Mouse (Mus musculus) lung, postnatal 36 days (tissue): ENCODE data around the gene 5031439G07Rik.

Source experiments
- DNase-seq: peaks from one replicate; pipeline ENCODE4 v3.0.0; 2022; ENCODE audit warnings: mixed read lengths

Gene 5031439G07Rik

DNA sequence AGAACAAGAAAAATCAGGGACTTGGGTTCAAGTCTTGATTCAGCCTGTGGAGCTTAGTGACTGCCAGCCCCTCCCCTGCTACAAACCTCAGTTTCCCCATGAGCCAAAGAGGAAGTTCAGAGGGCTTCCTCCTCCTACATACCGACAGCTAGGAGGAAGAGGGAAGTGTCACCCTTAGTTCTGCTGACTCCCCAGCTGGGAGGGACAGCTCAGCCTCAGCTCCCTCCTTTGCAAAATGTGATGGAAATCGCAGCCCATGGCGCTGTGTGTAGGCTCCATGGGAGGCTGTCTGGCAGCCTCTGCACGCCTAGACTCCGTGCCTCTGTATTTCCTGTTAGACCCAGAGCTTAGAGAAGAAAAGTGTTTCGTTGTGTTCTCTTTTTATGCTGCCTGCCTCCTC, 6.1 kb upstream of the 5031439G07Rik start:
- DNase-seq, result peak; percentile 23

DNA sequence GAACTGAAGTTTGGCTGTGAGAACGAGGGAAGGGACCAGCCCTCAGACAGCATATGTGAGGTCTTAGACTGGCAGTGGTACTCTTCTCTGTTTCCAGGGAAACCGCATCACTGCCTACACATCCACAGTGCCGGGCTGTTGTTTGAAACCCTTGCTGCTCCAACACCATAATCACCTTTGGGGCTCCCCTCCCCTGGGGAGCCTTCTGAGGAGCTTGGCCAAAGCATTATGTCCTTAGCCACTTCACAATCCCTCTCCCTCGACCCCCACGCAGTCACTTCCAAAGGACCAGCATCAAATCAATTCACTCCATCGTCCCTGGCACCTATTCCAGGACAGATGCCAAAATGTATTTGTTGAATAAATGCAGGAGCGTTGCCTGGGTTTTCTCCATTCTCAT, 1.4 kb upstream of the 5031439G07Rik start:
- DNase-seq, result no peak

DNA sequence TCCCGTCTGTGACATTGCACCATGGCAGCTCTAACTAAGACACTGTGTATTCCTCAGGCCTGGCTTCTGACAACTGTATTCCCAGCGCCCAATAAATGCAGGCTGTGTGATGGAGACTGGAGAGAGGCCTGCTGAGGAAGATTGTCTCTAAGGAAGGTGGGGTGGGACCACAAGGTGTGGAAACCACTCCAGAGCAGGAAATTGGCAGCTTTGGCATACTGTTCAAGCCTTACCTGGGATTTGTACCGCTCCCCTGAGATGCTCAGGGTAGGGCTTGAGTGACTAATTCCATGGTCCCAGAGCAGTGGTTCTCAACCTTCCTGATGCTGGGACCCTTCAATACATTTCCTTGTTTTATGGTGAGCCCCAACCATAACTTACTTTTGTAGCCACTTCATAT, 747 bp upstream of the 5031439G07Rik start:
- no peak for DNase-seq

DNA sequence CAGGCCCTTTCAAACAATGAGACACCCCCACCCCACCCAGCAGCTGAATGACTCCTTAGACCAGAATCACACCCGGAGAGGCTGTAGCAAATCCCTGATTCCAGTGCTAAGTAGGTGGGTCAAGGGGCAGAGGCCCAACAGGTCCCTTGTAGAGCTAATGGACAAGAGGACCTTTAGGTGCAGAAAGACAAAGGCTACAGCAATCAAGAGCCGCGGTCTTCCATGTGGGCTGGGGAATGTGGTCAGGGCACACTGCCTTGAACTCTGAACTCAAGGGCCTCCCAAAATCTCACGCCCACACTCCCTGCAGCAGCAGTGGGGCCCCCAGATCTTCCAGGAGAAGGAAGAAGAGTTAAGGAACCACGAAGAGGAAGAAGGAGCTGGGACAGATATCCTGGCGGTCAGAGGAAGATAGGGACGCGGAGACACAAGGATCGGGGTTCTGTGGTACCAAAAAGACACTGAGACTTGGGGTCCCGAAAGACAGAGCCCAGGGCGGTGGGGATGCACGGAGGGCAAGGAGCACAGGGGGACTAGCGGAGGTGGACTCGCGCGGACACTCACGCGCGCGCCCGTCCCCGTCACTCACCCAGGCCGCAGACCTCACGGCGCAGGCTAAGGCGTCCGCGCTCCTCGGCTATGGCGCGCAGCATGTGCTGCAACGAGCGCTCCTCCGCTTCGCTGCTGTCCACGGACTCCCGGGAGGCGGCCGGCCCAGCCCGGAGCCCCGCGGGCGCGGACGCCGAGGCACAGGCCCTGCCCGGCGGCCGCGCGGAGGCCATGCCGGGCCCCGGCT, 1.1 kb downstream of the 5031439G07Rik start:
- peak; percentile 36 for DNase-seq

DNA sequence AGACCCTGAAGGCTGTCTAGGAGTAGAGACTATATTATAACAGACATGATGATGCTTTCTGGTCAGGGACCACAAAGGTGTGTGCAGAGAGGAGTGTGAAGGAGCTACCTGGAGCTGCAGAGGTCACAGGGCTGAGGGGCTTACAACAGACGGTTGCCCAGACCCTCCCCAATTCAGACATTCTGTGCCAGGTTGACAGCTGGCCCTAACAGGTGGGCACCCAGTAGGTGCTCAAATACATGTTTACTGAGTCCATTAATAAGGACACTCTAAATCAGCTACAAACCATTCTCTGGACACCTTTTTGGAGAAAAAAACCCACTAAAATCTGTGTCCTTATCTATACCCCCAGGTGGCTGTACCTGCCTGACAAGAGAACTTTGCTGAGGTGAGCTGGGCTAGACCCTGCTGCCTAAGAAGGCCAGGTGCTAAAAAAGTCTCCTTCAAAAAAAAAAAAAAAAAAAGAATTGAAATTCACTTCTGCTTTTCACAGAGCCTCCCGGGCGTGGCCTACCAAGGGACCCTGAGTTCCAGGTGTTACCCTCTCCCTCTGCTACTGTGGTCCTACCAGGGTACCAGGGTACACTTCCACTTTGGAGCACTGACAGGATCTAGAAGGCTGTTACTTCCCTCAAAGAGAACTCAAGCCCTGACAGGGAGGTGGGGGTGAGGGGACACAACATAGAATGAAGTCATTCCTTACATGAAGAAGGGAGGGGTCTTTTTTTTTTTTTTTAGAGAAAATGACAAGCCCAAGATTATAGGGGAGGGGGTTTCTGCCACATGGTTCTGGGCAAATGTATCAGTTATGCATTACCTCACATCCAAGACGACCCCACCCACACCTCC, 2.0 kb downstream of the 5031439G07Rik start:
- peak; percentile 39 for DNase-seq

DNA sequence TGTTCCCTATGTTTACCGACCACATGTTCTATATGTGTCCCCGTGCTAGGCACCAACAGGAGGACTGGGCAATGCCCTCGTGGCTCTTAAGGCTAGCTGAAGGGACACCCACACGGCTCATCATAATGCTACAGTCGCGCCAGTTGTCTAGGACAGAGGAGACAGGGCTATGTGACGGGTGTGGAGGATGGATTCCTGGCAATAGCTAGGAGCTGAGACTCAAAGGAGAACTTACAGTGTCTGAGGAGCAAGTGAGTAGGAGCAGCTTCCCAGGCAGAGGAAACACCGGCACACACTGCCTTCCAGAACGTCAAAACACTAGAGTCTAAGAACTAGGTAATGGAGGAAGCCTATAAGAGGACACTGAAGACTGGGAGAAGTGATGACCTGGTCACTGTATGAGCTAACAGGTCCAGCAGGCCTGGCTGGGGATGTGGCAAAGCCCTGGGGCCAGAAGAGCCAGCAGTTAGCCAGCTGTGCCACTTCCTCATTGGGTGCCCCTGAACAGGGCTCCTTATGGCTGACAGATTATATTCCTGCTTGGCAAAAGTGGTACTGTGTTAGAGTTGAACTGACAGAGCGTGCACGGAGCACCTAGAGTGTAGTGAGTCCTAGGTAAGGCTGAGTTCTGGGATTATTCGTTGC, 2.7 kb downstream of the 5031439G07Rik start:
- DNase-seq, result peak; percentile 34

DNA sequence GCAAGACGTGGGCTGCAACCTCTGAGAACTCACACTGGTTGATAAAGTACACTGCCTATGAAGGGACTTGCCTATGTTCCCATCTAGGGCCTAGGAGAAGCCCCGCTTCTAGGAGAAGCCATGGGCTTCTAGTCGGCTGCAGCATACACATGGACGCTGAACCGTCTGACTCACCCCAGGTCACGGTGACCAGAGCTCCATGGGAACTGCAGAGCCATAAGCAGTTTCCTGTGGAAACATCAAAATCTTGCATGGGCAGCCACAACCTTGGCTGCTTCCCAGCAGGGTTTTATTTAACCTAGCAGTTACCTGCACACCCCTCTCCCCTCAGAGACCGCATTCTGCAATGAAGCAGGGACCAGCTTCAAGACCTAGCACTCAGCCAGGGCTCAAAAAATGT, 4.6 kb downstream of the 5031439G07Rik start:
- no peak for DNase-seq

DNA sequence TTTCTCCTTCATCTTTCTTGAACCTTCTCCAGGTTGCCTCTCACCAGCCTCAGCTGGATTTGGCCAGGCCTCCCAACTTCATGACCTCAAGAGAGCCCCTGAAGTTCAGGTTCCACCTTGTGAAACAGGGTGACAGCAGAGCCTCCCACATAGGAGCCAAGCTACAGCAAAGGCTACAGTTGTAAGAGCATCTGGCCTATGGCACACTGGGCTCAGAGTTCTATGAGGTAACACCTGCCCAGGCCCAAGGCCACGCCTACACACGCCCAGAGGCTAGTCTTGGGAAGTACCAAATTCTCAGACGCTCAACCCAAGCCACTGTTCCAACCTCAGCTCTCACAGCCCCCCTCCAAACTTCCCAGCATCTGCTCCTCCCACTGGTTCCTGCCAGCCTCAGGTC, 5.5 kb downstream of the 5031439G07Rik start:
- peak; percentile 20 for DNase-seq

DNA sequence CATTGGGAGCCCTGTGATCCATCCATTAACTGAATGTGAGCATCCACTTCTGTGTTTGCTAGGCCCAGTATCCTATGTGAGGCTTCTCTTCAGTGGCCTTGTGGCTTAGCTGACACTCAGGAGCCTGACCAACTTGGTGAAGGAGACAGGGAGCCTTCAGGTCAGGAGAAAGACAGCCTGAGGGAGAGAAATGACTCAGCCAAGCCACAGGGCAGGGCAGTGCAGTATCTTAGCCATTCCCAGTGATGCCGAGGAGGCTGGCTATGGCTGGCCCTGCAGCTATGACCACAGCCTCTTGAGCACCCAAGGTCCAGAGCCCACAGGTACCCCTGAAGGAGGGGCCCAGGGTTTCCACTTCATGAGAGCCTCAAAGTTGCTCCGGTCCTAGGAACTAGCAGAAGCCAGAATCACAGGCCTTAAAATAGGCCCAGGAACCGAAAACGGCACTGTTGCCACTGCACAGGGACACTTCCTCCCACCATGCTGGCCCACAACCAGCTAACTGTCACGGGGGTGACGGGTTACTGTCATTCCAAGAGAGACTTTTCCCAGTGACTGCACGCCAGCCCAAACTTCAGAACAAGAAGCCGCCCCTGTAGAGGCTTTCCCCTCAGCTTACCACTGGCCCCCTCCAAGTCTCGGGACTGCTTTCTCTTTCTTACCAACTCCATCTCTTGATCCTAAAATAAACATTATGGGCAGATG, 6.6 kb downstream of the 5031439G07Rik start:
- peak; percentile 50 for DNase-seq

DNA sequence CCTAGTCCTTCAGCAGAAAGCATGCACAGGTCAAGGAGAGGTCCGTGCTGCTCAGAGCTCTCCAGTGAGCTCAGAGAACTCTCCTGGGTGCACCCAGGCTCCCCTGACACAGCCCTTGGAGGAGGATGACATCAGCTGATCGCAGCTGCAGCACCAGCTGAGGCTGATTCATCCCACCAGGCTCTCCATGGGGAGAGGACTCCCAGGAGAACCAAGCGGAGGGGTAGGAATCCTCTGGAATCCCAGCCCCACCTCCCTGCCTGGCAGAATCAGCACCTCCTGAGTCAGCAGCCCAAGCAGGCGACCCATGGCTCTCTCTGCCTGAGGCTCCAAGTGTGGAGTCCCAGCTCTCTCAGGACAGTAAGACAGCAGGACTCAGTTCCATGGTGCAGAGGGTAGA, 12.6 kb downstream of the 5031439G07Rik start:
- no peak for DNase-seq

DNA sequence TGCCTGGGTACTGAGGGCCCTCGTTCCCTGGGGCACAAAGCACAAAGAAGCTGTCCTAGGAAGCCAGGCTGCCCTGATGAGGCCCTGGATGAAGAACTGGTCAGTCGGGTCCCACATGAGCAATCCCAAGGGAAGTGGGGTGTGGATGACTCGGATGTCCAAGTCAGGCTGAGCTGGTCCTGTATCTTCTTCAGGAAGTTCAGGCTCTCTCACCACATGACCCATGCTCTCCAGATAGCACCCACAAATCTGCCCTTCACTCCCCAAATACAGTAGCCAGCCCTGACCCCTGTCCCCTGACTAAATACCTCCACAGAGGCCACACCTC, 14.8 kb downstream of the 5031439G07Rik start:
- DNase-seq, result no peak

DNA sequence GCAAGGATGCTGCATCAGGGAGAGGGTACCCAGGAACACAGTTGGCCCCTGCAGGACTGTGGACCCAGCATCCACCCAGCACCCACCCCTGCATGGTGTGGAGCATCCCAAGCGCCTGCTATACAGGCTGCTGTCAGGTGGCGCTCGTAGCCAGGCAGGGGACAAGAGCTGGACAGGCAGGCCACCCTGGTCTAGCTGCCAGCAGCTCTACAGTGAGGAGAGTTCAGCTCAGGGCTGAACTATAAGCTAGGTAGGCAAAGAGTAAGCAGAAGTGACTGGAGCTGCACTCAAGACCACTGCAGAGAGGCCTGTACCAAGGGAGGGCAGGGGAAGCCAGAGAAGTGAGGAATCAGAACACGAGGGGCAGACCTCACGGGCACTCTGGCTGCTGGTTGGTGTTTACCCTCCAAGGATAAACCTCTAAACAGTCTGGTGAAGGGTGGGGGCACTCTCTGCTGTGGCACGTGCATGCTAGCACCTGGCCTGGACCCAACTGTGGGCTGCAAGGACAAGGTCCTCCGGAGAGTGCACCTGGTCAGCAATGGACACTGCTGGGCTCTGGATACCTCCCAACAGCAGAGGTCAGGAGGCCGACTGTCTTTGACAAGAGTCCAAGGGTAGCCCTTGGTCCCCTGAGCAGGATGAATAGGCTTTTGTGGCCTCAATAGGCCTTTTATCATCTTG, 15.3 kb downstream of the 5031439G07Rik start:
- DNase-seq, result no peak

DNA sequence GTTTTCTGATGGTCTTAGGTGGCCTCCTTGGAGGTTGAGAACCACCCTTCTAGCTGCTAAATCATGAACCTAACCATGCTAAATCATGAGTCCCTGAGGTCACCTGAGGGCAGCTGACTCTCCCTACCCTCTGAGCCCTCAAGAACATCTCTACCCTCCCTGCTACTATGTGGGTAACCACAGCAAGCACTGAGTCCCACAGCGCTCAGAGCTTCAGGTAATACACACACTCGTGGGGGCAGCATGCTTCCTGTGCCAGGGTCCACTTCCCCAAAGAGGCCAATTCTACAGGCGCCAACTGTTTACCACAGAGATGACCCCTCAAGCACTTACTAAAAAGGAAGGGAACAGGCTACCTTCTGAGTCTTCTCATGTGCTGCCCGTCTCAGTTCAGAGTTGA, 19.8 kb downstream of the 5031439G07Rik start:
- DNase-seq, result no peak

DNA sequence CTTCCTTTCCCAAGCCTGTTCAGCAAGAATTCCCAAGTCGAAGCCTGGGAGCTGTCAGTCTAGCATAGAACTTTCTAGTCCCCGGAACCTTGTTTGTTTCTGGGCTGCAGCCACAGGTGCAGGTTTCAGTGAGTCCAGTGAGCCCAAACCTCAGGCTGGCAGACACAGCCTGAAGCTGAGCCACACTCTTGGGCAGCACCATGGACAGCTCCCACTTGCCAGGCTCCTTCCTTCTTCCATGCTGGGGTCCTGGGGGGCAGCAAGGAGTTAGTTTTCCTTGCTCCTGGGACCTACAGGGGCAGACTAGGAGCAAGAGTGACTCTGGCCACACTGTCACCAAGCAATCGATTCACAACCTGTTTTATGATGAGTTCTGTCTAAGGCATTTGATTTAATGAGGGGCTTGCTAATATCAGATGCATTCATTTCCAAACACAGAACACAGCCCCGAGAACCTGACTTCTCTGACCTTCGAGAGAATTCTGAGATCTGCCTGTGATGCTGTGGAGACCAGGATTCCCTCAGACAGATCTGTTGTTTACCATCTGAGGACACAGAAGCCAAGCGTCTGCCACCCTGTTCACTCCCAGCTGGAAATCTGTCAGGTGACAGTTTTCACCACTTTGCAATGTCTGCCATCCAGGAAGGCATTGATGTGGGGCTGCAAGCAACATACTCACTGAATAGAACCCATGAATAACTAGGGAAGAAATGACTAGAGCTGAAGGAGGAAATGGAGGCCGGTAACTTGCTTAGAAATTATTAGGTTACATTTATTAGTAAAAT, 22.6 kb downstream of the 5031439G07Rik start:
- peak; percentile 42 for DNase-seq

DNA sequence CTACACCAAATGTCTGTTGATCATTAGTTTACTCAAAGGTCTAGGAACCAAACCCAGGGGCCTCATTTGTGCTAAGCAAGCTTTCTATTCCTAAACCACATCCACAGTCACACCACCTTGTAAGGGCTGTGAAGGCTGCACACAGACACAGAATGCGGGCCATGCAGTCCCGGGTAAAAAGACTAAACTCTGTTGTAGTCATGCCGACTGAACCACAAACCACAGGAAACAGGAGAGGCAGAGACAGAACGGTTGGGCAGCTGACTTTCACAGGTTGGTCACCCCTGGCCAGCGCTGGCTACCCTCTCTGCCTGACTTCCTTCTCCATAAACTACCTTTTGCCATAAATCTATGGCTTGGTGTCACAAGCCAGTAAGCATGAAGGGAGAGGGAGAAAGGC, 23.6 kb downstream of the 5031439G07Rik start:
- DNase-seq, result no peak

DNA sequence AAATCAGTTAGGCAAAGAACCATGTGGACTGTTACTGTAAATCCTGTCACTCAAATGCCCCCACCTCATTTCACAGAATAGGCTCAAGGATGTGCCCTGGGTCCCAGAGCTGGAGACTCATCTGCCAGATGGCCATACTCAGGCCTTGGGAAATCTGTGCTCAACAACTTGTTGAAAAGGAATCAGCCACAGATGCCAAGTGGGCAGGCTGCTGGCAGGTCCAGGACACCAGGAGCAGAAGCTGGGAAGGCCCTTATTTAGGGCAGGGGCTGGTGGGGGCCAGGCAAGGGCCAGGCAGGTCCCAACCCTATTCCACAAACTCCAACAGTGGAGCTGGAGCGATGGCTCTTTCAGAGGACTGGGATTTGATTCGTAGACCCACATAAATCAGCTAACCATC, 25.8 kb downstream of the 5031439G07Rik start:
- no peak for DNase-seq

DNA sequence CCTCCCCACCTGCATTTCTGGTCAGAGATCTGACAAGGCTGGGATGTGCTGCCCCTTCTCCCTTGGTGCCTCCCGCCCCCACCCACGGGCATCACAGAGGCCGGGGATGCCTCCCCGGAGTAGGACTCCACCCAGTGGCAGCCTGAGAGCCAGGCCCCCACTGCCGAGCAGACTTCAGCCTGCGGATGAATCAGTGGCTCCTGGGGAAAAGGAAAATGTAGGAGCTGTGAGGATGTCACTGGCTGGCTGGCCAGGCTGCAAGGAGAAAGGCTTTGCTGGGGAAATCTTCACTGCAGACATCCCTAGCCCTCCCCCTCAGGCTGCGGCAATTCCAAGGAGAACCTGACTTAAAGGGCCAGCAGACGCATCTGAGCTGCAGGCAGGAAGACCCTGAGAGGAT, 27.7 kb downstream of the 5031439G07Rik start:
- DNase-seq, result no peak

DNA sequence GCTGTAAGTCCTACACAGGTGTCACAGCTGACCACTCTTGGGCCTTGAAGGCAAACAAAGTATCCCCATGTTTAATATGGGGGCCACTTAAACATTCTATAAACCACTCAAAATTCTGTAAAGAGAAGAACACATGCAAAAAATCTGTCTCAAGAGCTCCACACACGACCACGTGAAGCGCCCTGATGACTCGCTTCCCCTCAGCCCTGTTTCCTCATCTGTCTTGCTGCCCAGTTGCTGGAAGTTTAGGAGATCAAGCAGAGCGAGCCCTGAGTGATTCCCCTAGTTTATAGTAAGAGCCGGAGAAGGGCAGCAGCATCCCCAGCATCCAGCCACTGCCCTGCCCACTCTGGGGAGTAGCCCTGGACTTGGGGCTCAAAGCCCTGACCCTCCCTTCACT, 28.5 kb downstream of the 5031439G07Rik start:
- DNase-seq, result no peak

DNA sequence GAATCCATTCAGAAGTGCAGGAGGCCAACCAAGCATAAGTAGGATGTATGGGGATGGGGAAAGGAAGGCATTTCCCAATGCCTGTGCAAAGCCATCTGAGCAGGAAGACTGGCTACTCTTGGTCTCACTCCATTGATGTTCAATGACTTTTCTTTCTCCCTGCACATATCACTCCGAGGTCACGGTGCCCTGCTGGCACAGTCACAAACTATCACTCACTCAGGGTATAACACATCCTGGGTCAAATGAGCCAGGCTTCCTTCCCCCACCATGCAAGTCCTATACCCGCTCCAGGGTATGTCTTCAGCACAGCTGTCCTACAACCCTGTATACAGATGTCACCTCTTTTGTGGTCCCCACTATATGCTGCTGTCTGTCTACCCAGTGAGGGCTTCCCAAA, 30.0 kb downstream of the 5031439G07Rik start:
- DNase-seq, result no peak

DNA sequence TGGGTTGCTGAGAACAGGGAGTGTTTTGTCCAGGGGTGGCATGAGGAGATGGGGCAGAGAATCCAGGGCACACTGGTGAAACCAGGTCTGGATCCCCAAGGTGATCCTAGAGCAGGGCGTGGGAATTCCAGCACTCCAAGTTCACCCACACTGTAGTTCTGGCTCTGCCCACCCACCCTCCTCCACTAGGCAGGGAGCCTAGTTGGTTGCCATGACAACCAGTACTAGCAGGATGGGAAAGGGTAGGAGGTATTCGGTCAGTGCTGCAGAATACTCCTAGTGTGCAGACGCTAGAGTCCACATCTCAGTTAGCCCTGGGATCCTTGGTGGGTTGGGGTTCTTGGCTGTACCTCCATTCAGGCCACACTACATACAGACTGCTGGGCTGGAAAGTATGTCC, 30.5 kb downstream of the 5031439G07Rik start:
- DNase-seq, result no peak

DNA sequence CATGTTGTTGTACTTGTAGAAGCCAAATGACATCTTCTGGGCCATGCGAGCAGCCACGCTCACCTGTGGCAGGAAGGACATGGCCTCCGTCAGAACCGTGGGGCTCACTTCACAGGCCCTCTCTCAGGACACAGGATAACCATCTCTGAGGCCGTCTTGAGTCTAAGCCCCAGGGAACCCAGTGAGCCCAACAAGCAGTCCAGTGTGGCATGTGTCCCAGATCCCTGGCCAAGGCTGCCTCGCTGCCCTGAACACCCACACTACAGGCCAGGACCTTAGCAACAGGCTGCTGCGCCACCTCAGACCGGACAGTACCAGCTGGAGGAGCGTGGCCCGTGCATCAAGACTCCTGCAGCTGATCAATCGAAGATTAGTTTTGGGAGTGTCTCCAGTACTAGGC, 35.1 kb downstream of the 5031439G07Rik start:
- DNase-seq, result no peak

DNA sequence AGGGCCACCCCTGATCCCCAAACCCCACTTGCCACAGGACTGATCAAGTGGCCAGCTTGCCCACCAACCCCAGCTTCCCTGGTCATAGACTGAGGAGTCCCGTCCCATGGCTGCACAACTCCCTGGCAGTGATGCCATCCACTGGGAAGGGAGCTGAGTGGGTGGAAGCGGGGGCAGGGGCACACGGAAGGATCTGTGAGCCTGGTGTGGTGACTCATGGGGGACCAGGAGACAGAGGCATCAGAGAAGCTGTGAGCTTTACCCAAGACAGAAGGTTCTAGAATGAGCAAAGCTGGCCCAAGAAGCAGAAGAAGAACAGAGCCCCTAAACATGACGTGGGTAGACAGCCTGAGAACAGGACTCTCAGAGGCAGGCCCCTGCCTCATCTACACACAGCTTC, 38.3 kb downstream of the 5031439G07Rik start:
- DNase-seq, result no peak
